Mouse (Mus musculus): ENCODE data around the gene Gck.

DNA sequence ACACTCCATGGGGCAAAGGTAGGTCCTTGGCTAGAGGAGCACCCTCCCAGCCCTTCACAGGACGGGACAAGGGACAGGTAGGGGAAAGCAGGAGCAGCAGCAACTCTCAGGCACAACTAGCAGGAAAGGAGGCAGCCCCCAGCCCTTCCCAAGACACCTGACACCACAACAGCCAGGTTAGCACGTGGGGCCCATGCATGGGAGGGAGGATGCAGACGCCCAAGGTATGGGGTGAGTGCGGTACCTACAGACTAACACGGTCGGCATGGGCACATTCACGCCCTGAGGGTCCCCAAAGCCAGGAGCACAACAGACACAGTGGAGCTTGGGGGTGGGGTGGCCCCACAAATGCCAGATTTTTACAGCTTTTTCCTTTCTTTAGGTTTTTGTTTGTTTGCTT, 21.3 kb upstream of the Gck start:
- TF ChIP-seq CTCF (IDR thresholded peaks at IDR 0.05; ENCODE audit: extremely low read depth, insufficient read length, insufficient replicate concordance, low read depth, low read length) (no peak), POLR2A (IDR thresholded peaks at IDR 0.05; ENCODE audit: low read depth, low read length) (no peak)

Data from small intestine, adult 2 months (tissue).